Mouse (Mus musculus): ENCODE data around the gene Pkd1l1. TPM values are rescaled to one million over a fixed set of nuclear protein-coding genes. Genes with fewer than 3 reads are reported as not detected.

The Pkd1l1 gene
- total and polyA plus RNA-seq, 3 experiments, result not detected

GRCm38 (mm10) chr11:8848049-8848448 is 125.0 kb downstream of the Pkd1l1 start:
- in situ Hi-C loops (cut with MboI; ENCODE audit: low pct_ligation_motif_present, low pct_unique_long_range_greater_than_20kb, low sequenced_read_pairs), result no loop called here
- DNase-seq (ENCODE audit: extremely low read depth), result no peak
- TF ChIP-seq ZC3H11A (IDR thresholded peaks at IDR 0.05; ENCODE audit: low read depth, low read length) (no peak), TCF12 (IDR thresholded peaks at IDR 0.05; ENCODE audit: low read depth, low read length) (no peak), USF2 (conservative IDR thresholded peaks at IDR 0.05; ENCODE audit: low read depth, low read length) (no peak), MAFK (IDR thresholded peaks at IDR 0.05; ENCODE audit: insufficient replicate concordance, low read length) (no peak), JUN (IDR thresholded peaks at IDR 0.05; ENCODE audit: insufficient read depth, low read depth, low read length) (no peak), CHD1 (IDR thresholded peaks at IDR 0.05; ENCODE audit: low read depth, low read length) (no peak), E2F4 (IDR thresholded peaks at IDR 0.05; ENCODE audit: insufficient replicate concordance, low read depth, low read length) (no peak), MEF2A (IDR thresholded peaks at IDR 0.05; ENCODE audit: borderline replicate concordance, low read depth, low read length) (no peak), CHD2 (IDR thresholded peaks at IDR 0.05; ENCODE audit: low read length) (no peak), HCFC1 (IDR thresholded peaks at IDR 0.05; ENCODE audit: low read depth, low read length) (no peak)
- dilution Hi-C loops (cut with MboI; ENCODE audit: extremely low pct_ligation_motif_present, extremely low pct_unique_long_range_greater_than_20kb, low sequenced_read_pairs), result no loop called here
- Histone ChIP-seq H3K4me3 (replicated peaks in 1 of 3; ENCODE audit: low read depth in 2 of 3, low read length in 2 of 3, poor library complexity in 1 of 3) (no peak overlapping the region), H3K79me2 (replicated peaks; ENCODE audit: control insufficient read depth, extremely low read depth, insufficient read depth, poor library complexity, severe bottlenecking) (no peaks in the 10 kb centered on the region), H3K36me3 (replicated peaks in 1 of 2; ENCODE audit: control insufficient read depth in 1 of 2, insufficient read depth in 1 of 2, low read length in 1 of 2) (no peaks in the 10 kb centered on the region), H3K9me3 (replicated peaks; ENCODE audit: low read length) (no peaks in the 10 kb centered on the region), H3K27me3 (replicated peaks) (peaks cover 75% of the 10 kb centered on the region), H3K4me1 (ENCODE audit: control insufficient read depth in 1 of 2, insufficient read depth in 2 of 2) (no peaks in the 10 kb centered on the region), H3K9ac (ENCODE audit: insufficient read depth, low read depth) (no peak overlapping the region), H3K4me2 (ENCODE audit: insufficient read depth, low read depth, poor library complexity, severe bottlenecking) (no peak overlapping the region), H3K27ac (ENCODE audit: insufficient read depth, low read depth) (no peak overlapping the region)

DNA sequence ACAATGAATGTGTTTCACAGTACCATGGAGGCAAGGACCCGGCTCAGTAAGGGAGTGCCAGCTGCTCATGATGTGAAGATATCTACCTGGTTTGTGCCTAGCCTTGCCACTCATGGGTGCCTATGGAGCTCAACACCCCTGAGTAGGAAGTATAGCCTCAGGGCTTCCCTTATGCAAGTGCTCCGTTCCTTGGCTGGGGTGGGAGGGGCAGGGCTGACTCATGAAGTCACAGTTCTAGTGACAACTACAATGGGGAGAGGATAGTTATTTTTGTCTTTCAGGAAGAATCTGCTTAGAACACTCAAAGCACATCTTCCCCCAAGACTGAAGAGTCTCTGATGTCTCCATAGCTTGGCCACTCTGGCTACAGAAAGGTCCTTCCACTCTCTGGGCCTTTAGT is 125.4 kb downstream of the Pkd1l1 start:
- Histone ChIP-seq H3K27ac (ENCODE audit: insufficient read depth, low read depth) (no peak overlapping the region), H3K27me3 (replicated peaks) (peaks cover 75% of the 10 kb centered on the region), H3K79me2 (replicated peaks; ENCODE audit: control insufficient read depth, extremely low read depth, insufficient read depth, poor library complexity, severe bottlenecking) (no peaks in the 10 kb centered on the region), H3K9ac (ENCODE audit: insufficient read depth, low read depth) (no peak overlapping the region), H3K4me1 (ENCODE audit: control insufficient read depth in 1 of 2, insufficient read depth in 2 of 2) (no peaks in the 10 kb centered on the region), H3K36me3 (replicated peaks in 1 of 2; ENCODE audit: control insufficient read depth in 1 of 2, insufficient read depth in 1 of 2, low read length in 1 of 2) (no peaks in the 10 kb centered on the region), H3K9me3 (replicated peaks; ENCODE audit: low read length) (no peaks in the 10 kb centered on the region), H3K4me3 (replicated peaks in 1 of 3; ENCODE audit: low read depth in 2 of 3, low read length in 2 of 3, poor library complexity in 1 of 3) (no peak overlapping the region), H3K4me2 (ENCODE audit: insufficient read depth, low read depth, poor library complexity, severe bottlenecking) (no peak overlapping the region)
- no peak for DNase-seq (ENCODE audit: extremely low read depth)
- dilution Hi-C loops (cut with MboI; ENCODE audit: extremely low pct_ligation_motif_present, extremely low pct_unique_long_range_greater_than_20kb, low sequenced_read_pairs), result no loop called here
- TF ChIP-seq KAT2A (IDR thresholded peaks at IDR 0.05; ENCODE audit: insufficient replicate concordance, low read length) (no peak), MAFK (IDR thresholded peaks at IDR 0.05; ENCODE audit: insufficient replicate concordance, low read length) (no peak), POLR2AphosphoS2 (IDR thresholded peaks at IDR 0.05; ENCODE audit: low read depth, low read length) (no peak)
- in situ Hi-C loops (cut with MboI; ENCODE audit: low pct_ligation_motif_present, low pct_unique_long_range_greater_than_20kb, low sequenced_read_pairs), result no loop called here

GRCm38 (mm10) chr11:8836176-8836575 is 136.9 kb downstream of the Pkd1l1 start:
- H3K27me3 ChIP-seq (replicated peaks), result peaks cover 23% of the 10 kb centered on the region
- in situ Hi-C loops (cut with MboI; ENCODE audit: low pct_ligation_motif_present, low pct_unique_long_range_greater_than_20kb, low sequenced_read_pairs) (no loop called here), dilution Hi-C loops (cut with MboI; ENCODE audit: extremely low pct_ligation_motif_present, extremely low pct_unique_long_range_greater_than_20kb, low sequenced_read_pairs) (no loop called here)
- no peak for TF ChIP-seq ZKSCAN1 (IDR thresholded peaks at IDR 0.05; ENCODE audit: borderline replicate concordance, low read depth, low read length)
- TF ChIP-seq BHLHE40 (IDR thresholded peaks at IDR 0.05; ENCODE audit: low read depth, low read length), result no peak
- no peak for TF ChIP-seq CHD1 (IDR thresholded peaks at IDR 0.05; ENCODE audit: low read depth, low read length)
- no peak for TF ChIP-seq MAX (IDR thresholded peaks at IDR 0.05; ENCODE audit: low read length)
- TF ChIP-seq ZC3H11A (IDR thresholded peaks at IDR 0.05; ENCODE audit: low read depth, low read length), result no peak
- TF ChIP-seq ELF1 (IDR thresholded peaks at IDR 0.05; ENCODE audit: low read depth, low read length), result no peak
- H3K4me1 ChIP-seq (ENCODE audit: control insufficient read depth in 1 of 2, insufficient read depth in 2 of 2), result no peaks in the 10 kb centered on the region
- H3K4me2 ChIP-seq (ENCODE audit: insufficient read depth, low read depth, poor library complexity, severe bottlenecking), result no peak overlapping the region
- no peak for DNase-seq (ENCODE audit: extremely low read depth)
- H3K27ac ChIP-seq (ENCODE audit: insufficient read depth, low read depth), result no peak overlapping the region
- peaks cover 8% of the 10 kb centered on the region for H3K9me3 ChIP-seq (replicated peaks; ENCODE audit: low read length)
- no peak overlapping the region for H3K4me3 ChIP-seq (replicated peaks in 1 of 3; ENCODE audit: low read depth in 2 of 3, low read length in 2 of 3, poor library complexity in 1 of 3)
- H3K9ac ChIP-seq (ENCODE audit: insufficient read depth, low read depth), result no peak overlapping the region
- H3K36me3 ChIP-seq (replicated peaks in 1 of 2; ENCODE audit: control insufficient read depth in 1 of 2, insufficient read depth in 1 of 2, low read length in 1 of 2), result no peaks in the 10 kb centered on the region
- H3K79me2 ChIP-seq (replicated peaks; ENCODE audit: control insufficient read depth, extremely low read depth, insufficient read depth, poor library complexity, severe bottlenecking), result no peaks in the 10 kb centered on the region

All from CH12.LX (cell line).